Mouse (Mus musculus): ENCODE data around the gene A530016L24Rik. TPM values are rescaled to one million over a fixed set of nuclear protein-coding genes. Genes with fewer than 3 reads are reported as not detected.
A peak's percentile ranks its signal among the peaks of the same experiment; 100 is the strongest.

A530016L24Rik gene
- polyA plus RNA-seq, 1 experiment from 2014 or later = not detected

DNA sequence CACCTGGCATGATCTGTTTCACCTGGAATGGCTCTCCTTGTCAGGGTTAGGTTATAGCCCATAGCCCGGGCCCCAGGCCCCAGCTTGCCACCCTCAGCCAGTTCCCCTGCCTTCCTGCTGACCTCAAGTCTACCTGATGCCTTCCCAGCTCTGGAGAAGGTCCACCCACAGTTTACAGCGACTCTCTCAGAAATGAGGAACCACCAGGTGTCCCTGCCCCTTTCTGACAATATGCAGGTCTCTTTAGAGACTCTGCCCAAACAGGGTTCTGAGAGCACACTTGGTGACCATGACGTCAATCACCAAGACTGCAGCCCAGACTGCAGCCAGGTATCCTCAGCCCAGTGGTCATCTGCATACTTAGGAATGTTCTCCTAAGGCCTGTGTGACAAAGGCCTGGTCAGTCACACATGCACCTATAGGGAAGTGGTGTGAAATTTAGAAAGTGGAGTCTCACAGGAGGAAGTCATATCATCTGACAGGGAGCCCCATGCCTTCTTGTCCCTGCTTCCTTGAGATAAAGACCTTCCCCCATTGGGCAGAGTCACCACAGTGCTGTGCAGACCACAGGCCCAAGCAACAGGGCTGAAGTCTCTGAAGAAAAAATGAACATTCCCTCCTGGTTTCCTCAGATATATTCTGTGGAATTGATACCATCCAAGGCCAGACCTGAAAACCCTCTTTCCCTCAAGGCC lies 25.4 kb upstream of the A530016L24Rik start:
- H3K9ac ChIP-seq = no peak overlapping the region
- no peaks in the 10 kb centered on the region; the same call in 1 of the 2 replicates for H3K27me3 ChIP-seq
- H3K4me2 ChIP-seq (replicated peaks) = no peak overlapping the region
- ATAC-seq (ENCODE audit: insufficient number of reproducible peaks, insufficient read depth, low FRiP score, low TSS enrichment) = no peak
- no peaks in the 10 kb centered on the region for H3K9me3 ChIP-seq
- H3K27ac ChIP-seq = no peak overlapping the region
- no peaks in the 10 kb centered on the region for H3K4me1 ChIP-seq
- 82% methylated on average over 3 of the region's 3 CpGs for WGBS
- no peak overlapping the region for H3K4me3 ChIP-seq
- H3K36me3 ChIP-seq = no peaks in the 10 kb centered on the region

DNA sequence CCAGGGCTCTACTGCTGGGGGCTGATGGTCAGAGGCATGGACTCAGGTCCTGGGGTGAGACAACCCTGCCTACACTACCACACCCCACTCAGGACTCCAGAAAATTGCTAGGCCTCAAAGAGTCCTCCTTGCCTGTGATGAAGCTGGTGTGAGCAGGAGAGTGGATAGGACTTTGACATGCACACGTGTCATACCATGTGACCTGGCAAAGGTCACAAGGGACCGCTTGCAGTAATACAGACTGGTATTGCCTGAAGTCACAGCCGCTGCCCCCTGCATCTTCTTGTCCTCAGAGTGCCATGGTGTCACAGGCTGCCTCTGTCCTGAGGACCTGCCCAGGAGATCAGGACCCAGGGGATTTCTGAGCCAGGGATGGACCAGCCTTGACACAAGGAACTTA lies 24.7 kb upstream of the A530016L24Rik start:
- Histone ChIP-seq H3K36me3 (no peaks in the 10 kb centered on the region), H3K4me2 (replicated peaks) (no peak overlapping the region), H3K9ac (no peak overlapping the region), H3K27me3 (no peaks in the 10 kb centered on the region; the same call in 1 of the 2 replicates), H3K27ac (no peak overlapping the region), H3K4me3 (no peak overlapping the region), H3K9me3 (no peaks in the 10 kb centered on the region), H3K4me1 (no peaks in the 10 kb centered on the region)
- ATAC-seq (ENCODE audit: insufficient number of reproducible peaks, insufficient read depth, low FRiP score, low TSS enrichment) = no peak
- 70% methylated on average over 3 of the region's 3 CpGs for WGBS

DNA sequence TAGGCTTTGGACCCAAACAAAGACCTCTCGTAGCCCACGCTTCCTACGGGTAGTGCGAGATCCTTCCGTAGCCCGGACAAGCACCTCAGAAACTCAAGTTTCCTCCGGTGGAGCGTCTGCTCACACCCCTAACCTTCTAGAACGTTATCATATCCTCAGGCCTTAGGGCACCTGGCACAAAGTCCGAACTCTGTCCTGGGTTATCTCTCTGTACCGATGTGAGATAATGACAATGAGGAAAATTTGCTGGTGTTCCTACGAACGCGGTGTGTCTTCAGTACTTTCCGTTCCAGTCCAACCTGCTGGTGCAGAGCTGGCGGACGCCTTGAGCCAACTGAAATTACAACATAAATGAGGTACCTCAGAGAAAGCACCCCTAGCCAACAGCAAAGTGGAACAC lies 23.3 kb upstream of the A530016L24Rik start:
- Histone ChIP-seq H3K4me1 (no peaks in the 10 kb centered on the region), H3K27me3 (no peaks in the 10 kb centered on the region; the same call in 1 of the 2 replicates), H3K27ac (no peak overlapping the region), H3K36me3 (no peaks in the 10 kb centered on the region), H3K9ac (no peak overlapping the region), H3K4me2 (replicated peaks) (no peak overlapping the region), H3K9me3 (no peaks in the 10 kb centered on the region), H3K4me3 (no peak overlapping the region)
- WGBS = 92% methylated on average over 17 of the region's 17 CpGs
- ATAC-seq (ENCODE audit: insufficient number of reproducible peaks, insufficient read depth, low FRiP score, low TSS enrichment) = no peak

DNA sequence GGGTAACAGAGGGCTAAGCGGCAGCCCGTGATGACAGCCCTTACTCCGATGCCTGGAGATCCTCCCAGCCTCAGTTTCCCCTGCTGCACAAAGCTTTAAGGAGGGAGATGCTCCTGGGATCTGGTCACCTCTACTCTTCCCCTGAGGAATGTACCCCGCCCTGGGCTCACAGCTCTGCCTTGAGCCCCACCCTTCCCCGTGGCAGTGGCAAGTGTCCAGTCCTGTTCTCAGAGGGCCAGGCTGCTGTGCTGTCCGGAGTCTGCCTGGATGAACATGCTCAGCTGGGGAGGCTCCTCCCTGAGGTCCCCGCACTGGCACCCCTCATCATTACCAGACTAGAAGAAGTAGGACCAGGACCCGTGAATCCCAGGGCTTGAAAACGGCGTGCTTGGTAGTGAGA lies 21.9 kb upstream of the A530016L24Rik start:
- no peaks in the 10 kb centered on the region for H3K9me3 ChIP-seq
- no peak overlapping the region for H3K9ac ChIP-seq
- H3K27me3 ChIP-seq = no peaks in the 10 kb centered on the region; the same call in 1 of the 2 replicates
- no peak overlapping the region for H3K27ac ChIP-seq
- H3K4me1 ChIP-seq = no peaks in the 10 kb centered on the region
- no peaks in the 10 kb centered on the region for H3K36me3 ChIP-seq
- H3K4me2 ChIP-seq (replicated peaks) = no peak overlapping the region
- no peak overlapping the region for H3K4me3 ChIP-seq
- WGBS = 82% methylated on average over 10 of the region's 10 CpGs
- ATAC-seq (ENCODE audit: insufficient number of reproducible peaks, insufficient read depth, low FRiP score, low TSS enrichment) = no peak

DNA sequence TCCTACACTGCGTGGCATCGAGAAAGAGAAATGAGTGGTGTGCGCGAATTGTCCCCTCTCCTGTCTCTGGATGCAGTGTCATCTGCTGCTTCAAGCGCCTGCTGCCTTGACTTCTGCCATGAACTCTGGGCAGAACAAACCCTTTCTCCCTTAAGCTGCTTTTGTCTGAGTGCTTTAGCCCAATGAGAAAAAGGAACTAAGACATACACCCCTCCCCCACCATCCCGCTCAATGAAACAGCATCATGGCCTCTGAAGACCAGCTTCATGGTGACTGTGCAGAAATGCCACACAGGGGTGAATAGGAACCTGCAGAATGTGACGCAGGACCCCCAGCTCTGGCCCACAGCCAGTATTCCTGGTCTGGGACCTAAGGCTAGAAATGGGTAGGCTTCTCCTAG lies 19.9 kb upstream of the A530016L24Rik start:
- Histone ChIP-seq H3K9ac (no peak overlapping the region), H3K4me2 (replicated peaks) (no peak overlapping the region), H3K9me3 (no peaks in the 10 kb centered on the region), H3K4me1 (no peaks in the 10 kb centered on the region), H3K36me3 (no peaks in the 10 kb centered on the region), H3K27ac (no peak overlapping the region), H3K27me3 (no peaks in the 10 kb centered on the region; the same call in 1 of the 2 replicates), H3K4me3 (no peak overlapping the region)
- 90% methylated on average over 7 of the region's 7 CpGs for WGBS
- no peak for ATAC-seq (ENCODE audit: insufficient number of reproducible peaks, insufficient read depth, low FRiP score, low TSS enrichment)

DNA sequence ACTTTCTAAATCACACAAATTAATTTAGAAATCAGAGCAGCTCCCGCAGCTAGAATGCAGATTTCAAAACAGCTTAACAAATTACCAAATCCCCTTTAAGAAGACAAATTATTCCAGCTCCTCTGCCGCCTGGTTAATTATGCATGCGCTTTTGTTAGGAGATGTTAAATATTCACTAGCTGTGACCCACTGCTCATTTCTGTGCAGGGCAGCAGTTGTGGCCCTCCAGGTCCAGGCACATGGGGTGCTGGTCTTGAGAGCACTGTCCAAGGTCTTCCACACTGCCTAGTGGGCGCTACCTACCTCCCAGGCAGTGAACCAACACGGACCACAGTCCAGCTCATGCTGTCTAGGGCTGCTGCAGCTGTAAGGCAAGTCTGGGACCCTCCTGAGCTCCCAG lies 19.0 kb upstream of the A530016L24Rik start:
- no peaks in the 10 kb centered on the region for H3K36me3 ChIP-seq
- H3K4me3 ChIP-seq = no peak overlapping the region
- H3K9ac ChIP-seq = no peak overlapping the region
- H3K4me2 ChIP-seq (replicated peaks) = no peak overlapping the region
- no peak overlapping the region for H3K27ac ChIP-seq
- peaks cover 4% of the 10 kb centered on the region for H3K27me3 ChIP-seq
- no peak for ATAC-seq (ENCODE audit: insufficient number of reproducible peaks, insufficient read depth, low FRiP score, low TSS enrichment)
- WGBS = 71% methylated on average over 5 of the region's 5 CpGs
- H3K4me1 ChIP-seq = no peaks in the 10 kb centered on the region
- no peaks in the 10 kb centered on the region for H3K9me3 ChIP-seq

DNA sequence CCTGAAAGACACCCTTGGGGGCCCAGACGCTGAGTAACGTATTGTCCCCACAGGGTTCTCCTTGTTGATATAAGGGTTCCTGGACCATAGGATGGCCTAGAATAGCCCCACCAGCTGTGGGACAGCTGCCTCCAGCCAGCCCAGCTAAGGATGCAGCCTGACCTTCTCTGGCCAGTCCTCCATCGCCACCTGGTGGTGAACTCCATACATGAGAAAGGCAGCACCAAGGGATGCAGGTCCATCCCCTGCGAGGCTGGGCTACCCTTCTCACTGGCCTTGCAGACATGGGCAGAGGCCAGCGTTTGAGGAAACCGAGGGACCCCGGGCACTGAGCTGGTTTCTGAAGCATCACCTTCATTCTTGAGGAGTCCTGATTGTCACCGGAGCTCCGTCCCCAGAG lies 15.5 kb upstream of the A530016L24Rik start:
- H3K27ac ChIP-seq = no peak overlapping the region
- H3K4me1 ChIP-seq = no peaks in the 10 kb centered on the region
- no peak for ATAC-seq (ENCODE audit: insufficient number of reproducible peaks, insufficient read depth, low FRiP score, low TSS enrichment)
- 13% methylated on average over 9 of the region's 9 CpGs for WGBS
- H3K4me3 ChIP-seq = no peak overlapping the region
- no peak overlapping the region for H3K9ac ChIP-seq
- H3K9me3 ChIP-seq = no peaks in the 10 kb centered on the region
- H3K36me3 ChIP-seq = no peaks in the 10 kb centered on the region
- peaks cover 4% of the 10 kb centered on the region; the same call in 1 of the 2 replicates for H3K27me3 ChIP-seq
- H3K4me2 ChIP-seq (replicated peaks) = no peak overlapping the region

DNA sequence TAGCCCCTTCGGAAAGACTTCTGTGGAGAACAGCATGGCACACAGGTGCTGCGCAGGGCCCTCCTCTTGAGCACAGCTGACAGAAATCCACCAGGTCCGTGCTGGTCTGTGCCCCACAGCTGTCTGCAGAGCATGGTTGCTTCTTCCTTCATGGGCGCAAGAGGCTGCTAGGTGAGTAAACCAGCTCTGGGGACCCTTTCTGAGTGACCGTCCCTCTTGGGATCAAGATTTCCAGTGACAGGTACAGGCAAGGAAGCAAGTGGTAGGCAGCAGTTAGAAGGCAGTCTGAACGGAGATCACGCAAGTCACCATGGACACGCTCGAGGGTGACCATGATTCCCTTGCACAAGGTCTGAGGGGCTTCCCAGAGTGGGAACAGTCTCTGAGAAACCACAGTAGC lies 287 bp downstream of the A530016L24Rik start:
- WGBS = 87% methylated on average over 9 of the region's 9 CpGs
- ATAC-seq (ENCODE audit: insufficient number of reproducible peaks, insufficient read depth, low FRiP score, low TSS enrichment) = no peak

DNA sequence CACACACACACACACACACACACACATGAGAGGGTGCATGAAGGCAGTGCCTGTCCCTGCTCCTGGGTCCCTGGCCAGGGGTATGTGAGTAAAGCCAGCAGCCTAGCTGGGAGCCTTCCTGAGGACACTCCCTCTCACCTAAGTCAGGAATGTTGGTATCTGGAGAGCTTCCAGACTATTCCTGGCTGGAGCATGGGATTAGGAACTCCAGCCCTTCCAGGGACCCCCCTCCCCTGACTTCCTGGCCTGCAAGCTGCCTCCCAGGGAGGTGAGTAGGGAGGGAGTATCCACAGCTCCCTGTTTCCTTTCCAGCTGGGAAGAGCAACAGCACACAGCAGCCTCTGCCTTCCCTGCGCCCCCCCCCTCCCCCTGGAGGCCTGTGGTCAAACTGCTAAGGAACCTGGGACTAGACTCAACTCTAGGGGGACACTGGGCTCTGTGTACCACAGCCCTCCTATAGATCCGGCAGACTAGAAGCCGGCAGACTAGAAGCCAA lies 1.2 kb downstream of the A530016L24Rik start:
- 0 out of 2 replicates have a peak, but pooled peaks have one; percentile 4 for ATAC-seq (ENCODE audit: insufficient number of reproducible peaks, insufficient read depth, low FRiP score, low TSS enrichment)
- no peak overlapping the region for H3K4me2 ChIP-seq (replicated peaks)
- H3K9me3 ChIP-seq = no peaks in the 10 kb centered on the region
- H3K36me3 ChIP-seq = no peaks in the 10 kb centered on the region
- H3K9ac ChIP-seq = no peak overlapping the region
- H3K4me1 ChIP-seq = peaks cover 19% of the 10 kb centered on the region
- H3K27ac ChIP-seq = peak overlapping the region; percentile 41
- 14% methylated on average over 3 of the region's 3 CpGs for WGBS
- H3K27me3 ChIP-seq = 0 out of 2 replicates have a peak, but pooled peaks cover 4% of the 10 kb centered on the region
- H3K4me3 ChIP-seq = no peak overlapping the region

More for the DNA sequence above, 287 bp downstream of the A530016L24Rik start:
- H3K36me3 ChIP-seq = no peaks in the 10 kb centered on the region
- H3K27ac ChIP-seq = no peak overlapping the region
- H3K4me2 ChIP-seq (replicated peaks) = no peak overlapping the region
- no peaks in the 10 kb centered on the region for H3K9me3 ChIP-seq
- no peak overlapping the region for H3K9ac ChIP-seq
- H3K27me3 ChIP-seq = no peaks in the 10 kb centered on the region
- peaks cover 19% of the 10 kb centered on the region for H3K4me1 ChIP-seq
- no peak overlapping the region for H3K4me3 ChIP-seq

DNA sequence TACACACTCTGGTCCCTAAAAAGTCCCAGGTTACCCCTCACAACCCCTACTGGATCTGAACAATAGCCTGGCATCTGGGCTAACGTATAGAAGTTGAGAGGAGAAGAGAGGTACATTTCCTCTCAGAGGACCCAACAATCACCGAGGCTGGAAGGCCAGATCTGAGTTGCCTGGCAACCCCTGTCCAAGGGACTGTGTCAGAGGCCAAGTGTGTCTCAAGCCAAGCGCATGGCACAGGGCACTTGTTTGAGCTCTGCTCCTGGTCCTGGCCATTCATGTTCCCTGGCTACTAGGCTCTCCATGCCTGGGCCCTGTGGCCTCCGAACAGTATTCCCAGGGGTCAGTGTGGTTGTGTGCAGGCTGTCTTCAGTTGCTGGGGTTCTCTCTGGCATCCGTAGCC lies 6.9 kb downstream of the A530016L24Rik start:
- Histone ChIP-seq H3K4me1 (peaks cover 7% of the 10 kb centered on the region), H3K27me3 (0 out of 2 replicates have a peak, but pooled peaks cover 4% of the 10 kb centered on the region), H3K27ac (no peak overlapping the region), H3K4me3 (no peak overlapping the region), H3K9ac (no peak overlapping the region), H3K4me2 (replicated peaks) (no peak overlapping the region), H3K9me3 (no peaks in the 10 kb centered on the region), H3K36me3 (no peaks in the 10 kb centered on the region)
- 80% methylated on average over 5 of the region's 5 CpGs for WGBS
- no peak for ATAC-seq (ENCODE audit: insufficient number of reproducible peaks, insufficient read depth, low FRiP score, low TSS enrichment)

DNA sequence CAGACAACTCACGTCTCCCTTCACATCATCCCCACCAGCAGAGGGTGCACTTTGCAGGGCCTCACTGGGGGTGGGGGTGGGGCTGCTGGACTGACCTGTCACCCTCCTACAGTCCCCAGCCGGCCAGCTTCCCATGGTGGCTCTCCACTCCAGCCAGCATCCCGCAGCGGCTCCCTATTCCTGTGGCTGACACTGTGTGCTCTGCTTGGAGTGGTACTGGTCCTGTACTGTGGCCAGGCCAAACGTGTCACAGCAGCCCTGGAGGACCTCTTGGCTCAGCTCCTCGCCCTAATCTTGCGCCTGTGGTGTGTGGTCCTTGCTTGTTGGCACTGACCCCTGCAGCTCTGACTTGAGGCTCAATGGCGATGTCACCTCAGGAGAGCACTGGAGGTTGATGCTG lies 8.5 kb downstream of the A530016L24Rik start:
- H3K4me3 ChIP-seq = no peak overlapping the region
- peaks cover 5% of the 10 kb centered on the region; the same call in 1 of the 2 replicates for H3K4me1 ChIP-seq
- H3K36me3 ChIP-seq = no peaks in the 10 kb centered on the region
- 86% methylated on average over 8 of the region's 8 CpGs for WGBS
- no peak overlapping the region for H3K9ac ChIP-seq
- no peak overlapping the region for H3K27ac ChIP-seq
- H3K4me2 ChIP-seq (replicated peaks) = no peak overlapping the region
- 0 out of 2 replicates have a peak, but pooled peaks cover 4% of the 10 kb centered on the region for H3K27me3 ChIP-seq
- H3K9me3 ChIP-seq = no peaks in the 10 kb centered on the region
- no peak for ATAC-seq (ENCODE audit: insufficient number of reproducible peaks, insufficient read depth, low FRiP score, low TSS enrichment)

DNA sequence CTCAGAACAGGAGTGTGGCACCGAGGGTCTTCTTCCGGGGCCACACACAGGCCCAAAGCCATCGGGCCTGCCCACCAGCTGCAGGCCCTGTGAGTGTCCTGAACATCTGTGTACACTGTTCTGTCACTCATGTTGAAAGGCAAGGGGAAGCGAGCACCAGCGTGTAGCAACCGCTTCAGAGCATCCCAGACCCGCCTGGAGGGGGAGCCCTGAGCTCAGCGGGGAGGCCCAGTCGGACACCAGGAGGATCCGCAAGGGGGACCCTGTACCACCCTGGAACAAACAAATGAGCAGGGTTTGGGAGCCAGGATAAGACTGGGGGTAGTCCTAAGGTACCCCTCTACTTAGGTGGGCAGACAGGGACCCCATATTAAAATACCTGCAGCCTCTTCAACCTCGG lies 9.4 kb downstream of the A530016L24Rik start:
- peaks cover 5% of the 10 kb centered on the region; the same call in 1 of the 2 replicates for H3K4me1 ChIP-seq
- no peaks in the 10 kb centered on the region for H3K9me3 ChIP-seq
- H3K4me2 ChIP-seq (replicated peaks) = no peak overlapping the region
- no peak for ATAC-seq (ENCODE audit: insufficient number of reproducible peaks, insufficient read depth, low FRiP score, low TSS enrichment)
- H3K27me3 ChIP-seq = 0 out of 2 replicates have a peak, but pooled peaks cover 4% of the 10 kb centered on the region
- no peak overlapping the region for H3K4me3 ChIP-seq
- H3K9ac ChIP-seq = no peak overlapping the region
- WGBS = 34% methylated on average over 11 of the region's 11 CpGs
- H3K27ac ChIP-seq = no peak overlapping the region
- no peaks in the 10 kb centered on the region for H3K36me3 ChIP-seq
